Mouse (Mus musculus): Measurements from ENCODE around the gene N4bp2. TPM values are rescaled to one million over a fixed set of nuclear protein-coding genes. Genes with fewer than 3 reads are reported as not detected.

N4bp2 gene
- polyA plus RNA-seq (2012; rRNA removed): 31.6 and 39.8 TPM in 2 replicates

GRCm38 (mm10) chr5:65763088-65763915 is at the start of gene N4bp2:
TSS of gene N4bp2 (plus strand) at chr5:65763521.

GRCm38 (mm10) chr5:65861154-65861944 is 98.0 kb downstream of the N4bp2 start, which contains the start of gene Rhoh:
TSS of gene Rhoh (plus strand) at chr5:65861213.

Other genes with a start within 250 kb of the N4bp2 start
- gene Smim14, start 226.3 kb upstream of the N4bp2 start, polyA plus RNA-seq (2012; rRNA removed): 34.4 and 45.1 TPM in 2 replicates
- gene Ube2k, start 226.3 kb upstream of the N4bp2 start, polyA plus RNA-seq (2012; rRNA removed): 144 and 179 TPM in 2 replicates
- 72.8 and 142 TPM in 2 replicates for gene Pds5a, start 65.2 kb upstream of the N4bp2 start, polyA plus RNA-seq (2012; rRNA removed)
- 0.19 and 0.35 TPM in 2 replicates for gene Rhoh, start 97.7 kb downstream of the N4bp2 start, polyA plus RNA-seq (2012; rRNA removed)
- gene Chrna9, start 171.4 kb downstream of the N4bp2 start, polyA plus RNA-seq (2012; rRNA removed): 0.31 TPM in 1 of 2 replicates, not detected in the other
- gene 9130230L23Rik, start 240.8 kb downstream of the N4bp2 start, polyA plus RNA-seq (2012; rRNA removed): 0.04 and 0.08 TPM in 2 replicates